Mouse (Mus musculus) liver, embryonic 11.5 days (tissue): Measurements from ENCODE around the gene Smpd3. TPM values are rescaled to one million over a fixed set of nuclear protein-coding genes. Genes with fewer than 3 reads are reported as not detected.

Experiments used
- ATAC-seq: fragments of 200-750 bp; cut with Nextera tagmentation; replicated peaks from 2 replicates; pipeline ENCODE4 v1.8.0; 2017; ENCODE audit warnings: moderate number of reproducible peaks, mild to moderate bottlenecking, moderate TSS enrichment, moderate library complexity; ENCODE audit not compliant: low FRiP score
- DNase-seq: peaks from one replicate; pipeline ENCODE4 v3.0.0-alpha.2; 2017; ENCODE audit warnings: low spot score
- H3K27ac ChIP-seq: fragments of 300-500 bp; sonication (generic); 2 replicates; pipeline ENCODE4 v1.5.1; 2014; ENCODE audit warnings: mild to moderate bottlenecking, low read depth, low read length, control low read depth
- H3K27me3 ChIP-seq: fragments of 300-500 bp; sonication (generic); replicated peaks from 2 replicates; pipeline ENCODE4 v1.6.1; 2014; ENCODE audit warnings: low read length, mixed read lengths; ENCODE audit not compliant: control insufficient read depth, insufficient read depth
- H3K36me3 ChIP-seq: fragments of 300-500 bp; sonication (generic); 2 replicates; pipeline ENCODE4 v1.6.1; 2014; ENCODE audit warnings: mild to moderate bottlenecking, low read length, moderate library complexity, mixed read lengths; ENCODE audit not compliant: control insufficient read depth, insufficient read depth
- H3K4me1 ChIP-seq: fragments of 300-500 bp; sonication (generic); replicated peaks from 2 replicates; pipeline ENCODE4 v1.6.1; 2014; ENCODE audit warnings: low read length, mixed read lengths; ENCODE audit not compliant: control insufficient read depth, insufficient read depth
- H3K4me2 ChIP-seq: fragments of 300-500 bp; sonication (generic); 2 replicates; pipeline ENCODE4 v1.6.1; 2014; ENCODE audit warnings: mild to moderate bottlenecking, control low read depth, moderate library complexity
- H3K4me3 ChIP-seq: fragments of 300-500 bp; sonication (generic); 2 replicates; pipeline ENCODE4 v1.5.1; 2014; ENCODE audit warnings: low read depth, low read length, control low read depth
- H3K9ac ChIP-seq: fragments of 300-500 bp; sonication (generic); 2 replicates; pipeline ENCODE4 v1.6.1; 2014; ENCODE audit warnings: low read depth, low read length, control low read depth
- H3K9me3 ChIP-seq: fragments of 300-500 bp; sonication (generic); 2 replicates; pipeline ENCODE4 v1.6.1; 2016; ENCODE audit warnings: low read length, inconsistent platforms, mixed read lengths; ENCODE audit not compliant: control insufficient read depth
- WGBS: fragments of 180-500 bp; shearing (Covaris S2); extraction: QIAGEN DNeasy Blood & Tissue Kit; methylation state at CpG from one replicate; pipeline ENCODE4 v1.1.7; 2014; 5-methylcytosine and 5-hydroxymethylcytosine counted together
- polyA plus RNA-seq: library from polyadenylated mRNA; unstranded; fragments of >200 nt; fragmentation: Nextera tagmentation; extraction: Ambion mirVana; gene quantifications from 2 replicates; pipeline ENCODE4 v1.2.1, GENCODE M21; 2014

Gene Smpd3
- polyA plus RNA-seq, 1 experiment from 2014 or later, result 1.3 TPM

DNA sequence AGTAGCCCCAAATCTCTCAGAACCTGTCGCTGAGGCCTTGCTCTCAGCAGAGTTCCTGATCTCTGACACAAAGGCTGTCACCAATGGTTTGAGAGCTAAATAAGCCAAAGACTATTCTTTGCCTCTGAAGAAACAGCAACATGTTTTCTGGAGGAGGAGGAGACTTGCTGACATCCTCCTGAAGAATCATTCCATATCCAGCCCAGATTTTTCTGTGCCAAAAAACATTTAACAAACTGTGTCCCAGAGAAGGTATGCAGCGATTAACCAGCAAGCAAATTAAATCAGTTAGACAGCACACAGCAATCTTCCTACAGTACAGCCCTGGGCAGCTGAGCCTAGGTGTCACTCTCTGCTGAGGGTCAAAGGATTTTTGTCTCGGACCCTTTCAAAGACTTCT is 64.3 kb downstream of the Smpd3 start:
- 79% methylated on average over 3 of the region's 3 CpGs for WGBS
- H3K4me1 ChIP-seq, result no peaks in the 10 kb centered on the region
- no peak for ATAC-seq

DNA sequence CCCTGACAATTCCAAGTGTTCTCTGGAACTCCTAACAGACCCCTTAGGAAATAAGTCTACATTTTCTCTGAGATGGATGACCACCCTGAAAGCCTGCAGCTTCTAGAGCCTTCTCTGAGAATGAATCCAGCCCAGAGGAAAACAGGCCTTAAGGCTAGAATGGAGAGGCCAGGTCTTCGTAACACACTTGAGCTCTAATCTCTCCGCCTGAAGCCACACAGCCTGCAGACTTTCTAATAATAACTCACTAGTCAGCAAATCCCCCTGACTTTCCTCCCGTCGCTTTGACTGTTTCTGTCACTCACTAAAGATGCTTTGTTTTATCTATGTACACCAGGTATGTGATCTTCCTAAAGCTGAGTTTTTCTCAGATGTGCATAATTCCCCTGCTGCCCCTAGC is 66.4 kb downstream of the Smpd3 start:
- 33% methylated on average over 4 of the region's 4 CpGs for WGBS
- DNase-seq, result no peak
- H3K4me1 ChIP-seq, result no peaks in the 10 kb centered on the region
- no peaks in the 10 kb centered on the region; the same call in 1 of the 2 replicates for H3K27me3 ChIP-seq
- H3K9ac ChIP-seq, result no peak overlapping the region
- no peaks in the 10 kb centered on the region for H3K9me3 ChIP-seq
- H3K27ac ChIP-seq, result no peak overlapping the region
- no peak overlapping the region for H3K4me3 ChIP-seq
- no peaks in the 10 kb centered on the region for H3K36me3 ChIP-seq
- H3K4me2 ChIP-seq, result no peak overlapping the region
- ATAC-seq, result no peak

More for the DNA sequence above, 64.3 kb downstream of the Smpd3 start:
- Histone ChIP-seq H3K9me3 (no peaks in the 10 kb centered on the region), H3K9ac (no peak overlapping the region), H3K36me3 (no peaks in the 10 kb centered on the region), H3K4me2 (no peak overlapping the region), H3K4me3 (no peak overlapping the region), H3K27me3 (no peaks in the 10 kb centered on the region), H3K27ac (no peak overlapping the region)
- DNase-seq, result no peak

- H3K4me2 ChIP-seq, result no peak overlapping the region
- ATAC-seq, result no peak
- no peak for DNase-seq
- no peaks in the 10 kb centered on the region; the same call in 1 of the 2 replicates for H3K27me3 ChIP-seq
- H3K36me3 ChIP-seq, result no peaks in the 10 kb centered on the region
- WGBS, result 56% methylated on average over 5 of the region's 5 CpGs
- H3K9me3 ChIP-seq, result no peaks in the 10 kb centered on the region
- H3K4me3 ChIP-seq, result no peak overlapping the region
- no peak overlapping the region for H3K9ac ChIP-seq
- no peak overlapping the region for H3K27ac ChIP-seq
- H3K4me1 ChIP-seq, result no peaks in the 10 kb centered on the region
Measured at GRCm38 (mm10) chr8:106270804-106271203, 67.0 kb downstream of the Smpd3 start.

DNA sequence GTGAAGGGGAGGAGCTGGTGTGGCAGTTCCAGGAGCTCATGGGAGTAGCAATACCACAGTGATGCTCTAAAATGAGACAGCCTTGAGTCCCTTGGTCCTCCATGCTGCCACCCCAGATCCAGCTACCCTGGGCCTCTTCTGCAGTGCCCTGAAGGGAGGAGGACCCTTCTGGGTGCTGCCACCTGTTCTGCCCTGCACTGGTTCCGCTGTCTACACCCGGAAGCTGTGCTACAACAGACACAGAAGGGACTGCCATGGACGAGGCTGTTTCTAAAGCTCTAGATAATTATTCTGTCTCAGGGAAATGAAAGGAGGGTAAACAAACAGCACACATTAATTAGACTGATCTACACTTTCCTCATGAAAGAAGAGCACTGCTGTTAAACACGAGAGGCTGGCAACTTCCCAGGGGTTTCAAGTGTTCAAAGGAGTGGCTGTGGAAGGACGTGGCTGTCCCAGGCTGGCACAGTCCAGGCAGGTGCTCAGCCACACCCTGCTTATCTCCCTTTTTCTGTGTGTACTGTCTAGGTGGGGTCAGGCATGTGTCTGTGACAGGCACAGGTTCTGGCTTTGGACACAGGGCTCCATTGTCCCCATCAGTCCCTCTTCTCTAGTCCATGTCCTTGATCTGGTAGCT is 69.0 kb downstream of the Smpd3 start:
- Histone ChIP-seq H3K36me3 (no peaks in the 10 kb centered on the region), H3K4me3 (no peak overlapping the region), H3K4me1 (no peaks in the 10 kb centered on the region), H3K9ac (no peak overlapping the region), H3K4me2 (no peak overlapping the region), H3K27ac (no peak overlapping the region), H3K9me3 (no peaks in the 10 kb centered on the region), H3K27me3 (no peaks in the 10 kb centered on the region; the same call in 1 of the 2 replicates)
- WGBS, result 58% methylated on average over 5 of the region's 5 CpGs
- no peak for ATAC-seq
- no peak for DNase-seq

DNA sequence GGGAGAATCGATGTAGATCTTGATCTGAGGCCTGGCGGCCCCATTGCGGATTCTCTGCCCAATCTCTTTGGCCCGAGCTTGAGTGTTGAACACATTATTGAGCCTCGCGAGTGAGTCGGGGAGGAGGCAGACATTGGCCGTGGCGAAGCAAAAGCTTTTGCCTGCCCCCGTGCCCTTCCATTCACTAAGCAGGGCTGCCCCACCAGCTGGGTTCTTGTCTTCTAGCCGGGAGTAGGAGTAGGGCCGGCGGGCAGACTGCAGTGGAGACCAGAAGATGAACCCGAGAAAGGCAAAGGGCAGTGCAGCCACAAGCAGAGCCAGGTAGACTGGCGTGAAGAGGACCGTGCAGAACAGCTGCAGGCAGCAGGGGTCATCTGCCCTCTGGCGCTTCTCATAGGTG is 72.4 kb downstream of the Smpd3 start:
- Histone ChIP-seq H3K27me3 (no peaks in the 10 kb centered on the region; the same call in 1 of the 2 replicates), H3K4me1 (no peaks in the 10 kb centered on the region), H3K27ac (no peak overlapping the region)

GRCm38 (mm10) chr8:106263928-106264327 is 73.9 kb downstream of the Smpd3 start:
- H3K27ac ChIP-seq, result no peak overlapping the region
- 79% methylated on average over 4 of the region's 4 CpGs for WGBS
- no peak overlapping the region for H3K9ac ChIP-seq
- ATAC-seq, result no peak; the same call in 1 of the 2 replicates
- H3K36me3 ChIP-seq, result no peaks in the 10 kb centered on the region; the same call in 1 of the 2 replicates
- H3K27me3 ChIP-seq, result no peaks in the 10 kb centered on the region; the same call in 1 of the 2 replicates
- H3K4me3 ChIP-seq, result no peak overlapping the region
- H3K4me2 ChIP-seq, result no peak overlapping the region
- no peaks in the 10 kb centered on the region for H3K9me3 ChIP-seq
- DNase-seq, result no peak
- H3K4me1 ChIP-seq, result no peaks in the 10 kb centered on the region

More for the DNA sequence above, 72.4 kb downstream of the Smpd3 start:
- H3K36me3 ChIP-seq, result no peaks in the 10 kb centered on the region
- no peak for ATAC-seq
- H3K4me2 ChIP-seq, result no peak overlapping the region
- no peak overlapping the region for H3K9ac ChIP-seq
- WGBS, result 86% methylated on average over 17 of the region's 17 CpGs
- H3K9me3 ChIP-seq, result no peaks in the 10 kb centered on the region
- no peak for DNase-seq
- no peak overlapping the region for H3K4me3 ChIP-seq

DNA sequence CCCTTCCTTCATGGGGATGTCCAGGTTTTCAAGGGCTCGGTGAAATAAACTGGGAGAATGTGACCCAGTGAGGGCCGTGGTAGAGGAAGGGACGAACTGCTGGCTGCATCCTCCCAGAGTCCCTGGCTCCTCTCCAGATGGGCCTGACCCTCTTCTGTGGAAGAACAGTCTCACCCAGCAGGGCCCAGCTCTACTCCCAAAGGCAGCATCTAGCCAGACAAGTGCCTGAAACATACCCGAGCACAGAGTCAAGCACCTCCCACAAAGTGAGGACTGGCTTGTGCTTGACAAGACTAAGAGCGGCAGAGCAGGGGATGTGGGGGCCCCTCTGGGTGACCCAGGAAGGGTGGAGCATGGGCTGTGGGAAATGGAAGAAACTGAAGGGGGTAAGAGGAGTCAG is 75.4 kb downstream of the Smpd3 start:
- Histone ChIP-seq H3K27ac (no peak overlapping the region), H3K4me1 (no peaks in the 10 kb centered on the region), H3K27me3 (no peaks in the 10 kb centered on the region; the same call in 1 of the 2 replicates), H3K4me3 (no peak overlapping the region), H3K4me2 (no peak overlapping the region), H3K36me3 (no peaks in the 10 kb centered on the region; the same call in 1 of the 2 replicates), H3K9ac (no peak overlapping the region), H3K9me3 (no peaks in the 10 kb centered on the region)
- WGBS, result 57% methylated on average over 5 of the region's 5 CpGs
- no peak for DNase-seq
- ATAC-seq, result no peak

DNA sequence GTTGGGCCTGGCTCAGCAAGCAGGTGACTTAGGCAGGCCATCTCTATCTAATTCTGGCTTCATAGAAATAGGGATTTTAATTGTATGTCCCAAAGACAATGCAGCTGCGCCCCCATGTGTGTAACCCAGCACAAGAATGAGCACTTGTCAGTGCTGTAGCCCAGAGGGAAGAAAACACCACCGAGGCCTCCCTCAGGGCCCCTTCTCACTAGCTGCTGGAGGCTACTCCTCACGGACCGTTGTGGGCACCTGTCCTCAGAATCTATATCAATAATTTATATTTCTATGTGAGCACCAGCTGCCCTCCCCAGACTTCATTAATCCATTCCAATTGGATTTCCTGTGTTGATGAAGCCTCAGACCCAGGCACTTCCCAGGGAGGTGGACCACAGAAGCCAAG is 76.9 kb downstream of the Smpd3 start:
- H3K9me3 ChIP-seq, result no peaks in the 10 kb centered on the region
- no peak for ATAC-seq
- 84% methylated on average over 4 of the region's 4 CpGs for WGBS

GRCm38 (mm10) chr8:106259579-106260255 is 78.1 kb downstream of the Smpd3 start:
- DNase-seq, result no peak
- no peaks in the 10 kb centered on the region for H3K4me1 ChIP-seq

More for the DNA sequence above, 76.9 kb downstream of the Smpd3 start:
- Histone ChIP-seq H3K27me3 (no peaks in the 10 kb centered on the region), H3K4me1 (no peaks in the 10 kb centered on the region), H3K9ac (no peak overlapping the region), H3K36me3 (no peaks in the 10 kb centered on the region; the same call in 1 of the 2 replicates), H3K27ac (no peak overlapping the region), H3K4me2 (no peak overlapping the region), H3K4me3 (no peak overlapping the region)
- no peak for DNase-seq

More at GRCm38 (mm10) chr8:106259579-106260255, 78.1 kb downstream of the Smpd3 start:
- H3K36me3 ChIP-seq, result no peaks in the 10 kb centered on the region; the same call in 1 of the 2 replicates
- H3K27ac ChIP-seq, result no peak overlapping the region
- no peak overlapping the region for H3K4me3 ChIP-seq
- no peaks in the 10 kb centered on the region for H3K27me3 ChIP-seq
- H3K4me2 ChIP-seq, result no peak overlapping the region
- no peak for ATAC-seq
- WGBS, result 86% methylated on average over 10 of the region's 10 CpGs
- H3K9ac ChIP-seq, result no peak overlapping the region
- H3K9me3 ChIP-seq, result no peaks in the 10 kb centered on the region
